Mouse (Mus musculus): ENCODE measurements around the gene Ap4m1. TPM values are rescaled to one million over a fixed set of nuclear protein-coding genes. Genes with fewer than 3 reads are reported as not detected.

The Ap4m1 gene
- polyA plus RNA-seq (2012; rRNA removed; ENCODE audit: low replicate concordance), result 66.6 and 72.1 TPM in 2 replicates

DNA sequence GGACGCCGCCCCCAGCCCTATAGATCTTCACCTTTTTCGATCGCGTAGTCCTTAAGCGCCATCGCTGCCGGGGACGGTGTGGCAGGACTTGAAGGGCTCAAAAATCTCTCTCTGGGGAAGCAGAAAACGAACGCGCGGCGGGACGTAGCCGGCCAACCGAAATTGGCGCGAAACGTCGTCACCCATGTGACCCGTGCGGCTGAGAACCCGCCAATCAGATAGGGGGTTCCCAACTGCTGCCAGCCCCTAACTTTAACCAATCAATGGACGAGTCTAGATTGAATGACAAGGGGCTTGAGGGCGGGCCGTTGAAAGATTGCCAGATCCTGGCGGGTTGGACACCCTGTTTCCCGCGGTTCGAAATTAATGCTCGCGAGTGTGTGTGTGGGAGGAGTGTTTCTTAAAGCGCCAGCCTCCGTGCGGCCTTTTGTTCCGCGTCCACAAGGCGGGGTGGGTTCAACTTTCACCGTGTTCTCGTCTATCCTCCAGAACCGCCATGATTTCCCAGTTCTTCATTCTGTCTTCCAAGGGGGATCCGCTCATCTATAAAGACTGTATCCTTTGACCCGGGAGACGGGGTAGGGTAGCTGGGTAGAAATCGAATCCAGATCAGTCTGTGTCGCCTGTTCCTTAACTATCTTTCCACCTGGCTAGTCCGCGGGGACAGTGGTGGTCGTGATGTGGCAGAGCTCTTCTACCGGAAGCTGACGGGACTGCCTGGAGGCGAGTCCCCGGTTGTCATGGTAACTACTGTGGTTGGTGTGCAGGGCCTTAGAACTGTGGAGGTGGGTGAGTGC is at the start of gene Ap4m1, which contains the start of gene Mcm7:
Gene Ap4m1, plus strand, starts transcription at position 308 of the 797 bp plus-strand sequence.
Gene Mcm7, minus strand, starts transcription at position 728 of the 797 bp plus-strand sequence.

DNA sequence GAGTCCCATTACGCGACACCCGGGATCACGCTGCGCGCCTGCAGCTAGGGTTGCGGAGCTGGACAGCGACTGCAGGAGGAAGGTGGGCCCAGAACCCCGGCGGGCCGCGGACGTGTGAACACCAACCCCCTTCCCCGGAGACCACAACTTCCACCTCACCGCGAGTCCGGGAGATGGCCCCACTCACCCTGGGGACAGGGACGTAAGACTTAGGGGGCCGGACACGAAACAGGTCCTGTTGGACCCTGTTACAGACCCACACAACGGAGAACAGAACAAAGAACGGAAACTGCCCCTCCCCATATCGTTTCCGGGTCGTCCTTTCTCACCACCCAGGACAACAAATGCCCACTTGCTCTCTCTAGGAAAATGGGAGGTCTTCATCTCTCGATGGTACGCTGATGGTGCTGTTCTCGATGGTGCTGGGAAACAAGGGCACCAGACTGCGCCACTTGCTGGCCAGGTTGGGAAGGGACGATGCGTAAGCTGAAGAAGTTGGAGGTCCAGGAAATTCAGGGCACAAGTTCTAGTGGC is 16.3 kb upstream of the Ap4m1 start, which contains the start of gene Zfp113:
Gene Zfp113, minus strand, starts transcription at position 302 of the 534 bp plus-strand sequence.

DNA sequence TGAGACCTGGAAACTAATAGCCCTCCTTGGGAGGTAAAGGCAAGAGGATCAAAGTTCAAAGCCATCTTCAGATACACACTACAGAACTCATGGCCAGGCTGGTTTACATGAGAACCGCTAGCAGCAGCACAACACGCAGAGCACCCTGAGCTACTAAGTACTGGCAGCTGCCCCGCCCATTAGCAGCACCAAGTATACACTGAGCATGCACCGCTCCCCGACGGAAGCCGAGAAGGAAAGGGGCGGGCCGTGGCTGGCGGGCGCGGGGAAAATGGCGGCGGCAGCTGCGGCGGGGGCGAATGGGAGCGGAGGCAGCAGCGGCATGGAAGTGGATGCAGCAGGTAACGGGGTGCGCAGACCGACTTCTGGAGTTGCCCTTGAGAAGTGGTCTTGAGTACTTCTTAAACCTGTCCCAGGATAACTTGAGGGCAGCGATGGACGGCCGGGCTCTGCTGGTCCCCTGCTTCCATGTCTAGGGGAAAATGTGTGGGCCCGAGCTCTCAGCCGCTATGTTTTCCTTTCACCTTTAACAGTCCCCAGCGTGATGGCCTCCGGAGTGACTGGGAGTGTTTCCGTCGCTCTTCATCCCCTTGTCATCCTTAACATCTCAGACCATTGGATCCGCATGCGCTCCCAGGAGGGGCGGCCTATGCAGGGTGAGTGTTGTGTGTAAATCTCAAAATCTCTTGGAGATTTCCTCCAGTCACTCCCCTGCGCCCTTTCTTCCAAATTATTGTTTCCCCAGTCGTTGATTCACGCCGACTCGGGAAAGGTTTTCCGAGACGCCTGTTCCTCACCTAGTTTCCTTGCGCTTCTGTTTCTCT is 10.7 kb upstream of the Ap4m1 start, which contains the start of gene Cops6:
Gene Cops6, plus strand, starts transcription at position 230 of the 824 bp plus-strand sequence.

DNA sequence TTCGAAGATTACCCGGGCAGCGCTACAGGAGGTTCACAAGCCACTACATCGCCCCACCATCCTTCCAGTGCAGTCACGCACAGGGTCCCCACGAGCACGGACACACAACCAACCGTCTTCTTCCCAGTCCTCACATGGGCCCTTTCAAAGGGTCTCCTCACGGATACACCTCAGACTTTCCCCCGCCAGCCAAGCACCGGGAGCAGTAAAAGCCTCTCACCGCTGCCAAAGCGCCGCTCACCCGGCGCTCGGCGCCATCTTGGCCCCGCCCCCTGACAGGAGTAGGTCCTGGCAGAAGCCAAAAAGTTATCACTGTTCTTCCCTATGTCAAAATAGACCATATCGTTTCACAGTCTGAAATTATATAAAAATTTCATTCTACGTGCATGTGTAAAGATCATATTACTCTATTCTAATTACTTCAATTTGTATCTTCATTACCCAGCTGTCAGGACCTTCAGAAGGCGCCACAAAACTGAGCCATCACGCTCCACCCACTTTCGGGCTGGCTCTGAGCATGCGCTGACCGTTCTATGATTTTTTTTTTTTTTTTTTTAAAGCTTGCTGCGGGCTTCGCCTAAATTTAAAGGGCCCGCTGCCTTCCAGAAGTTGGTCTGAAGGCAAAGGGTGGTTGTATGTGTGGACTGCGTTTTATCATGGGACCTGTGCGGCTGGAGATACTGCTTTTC is 15.3 kb downstream of the Ap4m1 start, which contains the start of the genes Taf6 and Cnpy4:
Gene Taf6, minus strand, starts transcription at position 502 of the 689 bp plus-strand sequence.
Gene Cnpy4, plus strand, starts transcription at position 536 of the 689 bp plus-strand sequence.

DNA sequence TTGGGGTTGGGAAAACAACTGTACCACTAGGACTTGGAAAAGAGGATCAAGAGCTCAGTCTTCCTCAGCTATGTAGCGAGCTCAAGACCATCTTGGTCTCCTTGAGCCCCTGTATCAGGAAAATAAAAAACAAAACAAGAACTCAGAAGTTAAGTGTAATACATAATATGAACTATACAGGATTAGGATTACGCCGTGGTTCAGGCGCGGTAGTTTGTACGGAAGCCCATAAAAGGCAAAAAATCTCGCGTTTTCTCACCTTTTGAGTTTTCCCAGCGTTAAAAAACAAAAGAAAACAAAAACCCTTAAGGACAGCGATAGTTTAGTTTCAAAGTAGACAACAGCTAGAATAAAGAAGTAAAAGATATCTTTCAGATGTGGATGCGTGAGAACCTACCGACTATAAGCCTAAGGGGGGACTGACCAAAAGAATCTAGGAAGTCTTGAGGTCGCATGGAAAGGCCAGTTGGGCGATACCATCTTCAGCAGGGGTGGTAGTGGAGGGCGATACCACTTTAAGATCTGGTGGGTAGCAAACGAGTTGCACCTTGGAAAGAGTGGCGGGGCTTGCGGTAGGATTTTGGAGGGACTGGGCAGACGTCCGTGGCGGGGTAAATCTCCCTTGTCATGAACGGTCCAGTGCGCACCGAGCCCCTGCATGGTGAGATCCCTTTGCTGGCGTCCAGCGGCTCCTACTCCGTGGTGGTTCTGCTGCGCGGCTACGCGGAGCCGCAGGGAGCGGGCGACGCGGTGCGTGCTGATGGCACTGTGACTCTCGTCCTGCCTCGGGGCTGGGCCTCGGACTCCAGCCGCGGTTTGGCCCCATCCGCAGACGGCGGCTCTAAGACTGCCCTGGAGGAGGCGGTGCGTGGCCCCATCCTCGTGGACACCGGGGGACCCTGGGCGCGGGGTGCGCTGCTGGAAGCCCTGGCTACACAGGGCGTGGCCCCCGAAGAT is 22.2 kb downstream of the Ap4m1 start, which contains the start of gene Mblac1:
Gene Mblac1, plus strand, starts transcription at position 544 of the 957 bp plus-strand sequence.

DNA sequence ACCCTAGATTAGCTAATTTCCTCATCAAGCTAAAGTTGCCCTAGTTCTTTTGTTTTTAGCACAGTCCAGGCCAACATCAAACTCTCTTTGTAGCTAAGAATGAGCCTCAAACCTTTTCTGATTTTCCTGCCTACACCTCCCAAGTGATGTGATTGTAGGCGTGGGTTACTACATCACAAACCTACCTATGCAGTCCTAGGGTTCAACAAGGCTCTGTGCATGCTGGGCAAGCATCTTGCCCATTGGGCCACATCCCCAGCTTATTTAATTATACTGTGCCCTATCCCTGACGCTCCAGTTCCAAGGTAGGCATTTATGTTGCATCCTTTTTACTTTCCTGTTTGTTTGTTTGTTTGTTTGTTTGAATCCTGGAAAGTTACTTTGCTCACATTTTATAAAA is 53.9 kb downstream of the Ap4m1 start, which contains the start of gene Nxpe5:
Gene Nxpe5, plus strand, starts transcription at position 199 of the 400 bp plus-strand sequence.

Other genes with a start within 250 kb of the Ap4m1 start
- gene Gjc3, start 208.9 kb upstream of the Ap4m1 start, polyA plus RNA-seq (2012; rRNA removed; ENCODE audit: low replicate concordance), result 0.09 and 0.14 TPM in 2 replicates
- 0.16 and 0.39 TPM in 2 replicates for gene Azgp1, start 190.5 kb upstream of the Ap4m1 start, polyA plus RNA-seq (2012; rRNA removed; ENCODE audit: low replicate concordance)
- not detected in 2 replicates for gene Smok3a, start 150.7 kb upstream of the Ap4m1 start, polyA plus RNA-seq (2012; rRNA removed; ENCODE audit: low replicate concordance)
- not detected in 2 replicates for gene Smok3b, start 150.6 kb upstream of the Ap4m1 start, polyA plus RNA-seq (2012; rRNA removed; ENCODE audit: low replicate concordance)
- gene Smok3c, start 118.8 kb upstream of the Ap4m1 start, polyA plus RNA-seq (2012; rRNA removed; ENCODE audit: low replicate concordance), result not detected in 2 replicates
- gene Zkscan1, start 86.9 kb upstream of the Ap4m1 start, polyA plus RNA-seq (2012; rRNA removed; ENCODE audit: low replicate concordance), result 4.7 and 8.3 TPM in 2 replicates
- gene Zscan21, start 55.1 kb upstream of the Ap4m1 start, polyA plus RNA-seq (2012; rRNA removed; ENCODE audit: low replicate concordance), result 8.7 and 12.5 TPM in 2 replicates
- 2.4 and 4.2 TPM in 2 replicates for gene Zfp113, start 16.3 kb upstream of the Ap4m1 start, polyA plus RNA-seq (2012; rRNA removed; ENCODE audit: low replicate concordance)
- gene Cops6, start 10.9 kb upstream of the Ap4m1 start, polyA plus RNA-seq (2012; rRNA removed; ENCODE audit: low replicate concordance), result 122 and 145 TPM in 2 replicates
- 20.3 and 54.7 TPM in 2 replicates for gene Mcm7, start 420 bp downstream of the Ap4m1 start, polyA plus RNA-seq (2012; rRNA removed; ENCODE audit: low replicate concordance)
- gene Taf6, start 15.4 kb downstream of the Ap4m1 start, polyA plus RNA-seq (2012; rRNA removed; ENCODE audit: low replicate concordance), result 52.1 and 79.8 TPM in 2 replicates
- 8.0 and 11.5 TPM in 2 replicates for gene Cnpy4, start 15.5 kb downstream of the Ap4m1 start, polyA plus RNA-seq (2012; rRNA removed; ENCODE audit: low replicate concordance)
- gene Mblac1, start 22.3 kb downstream of the Ap4m1 start, polyA plus RNA-seq (2012; rRNA removed; ENCODE audit: low replicate concordance), result 7.2 and 8.4 TPM in 2 replicates
- gene Nxpe5, start 53.9 kb downstream of the Ap4m1 start, polyA plus RNA-seq (2012; rRNA removed; ENCODE audit: low replicate concordance), result 3.7 and 5.3 TPM in 2 replicates
- gene Lamtor4, start 83.5 kb downstream of the Ap4m1 start, polyA plus RNA-seq (2012; rRNA removed; ENCODE audit: low replicate concordance), result 232 and 331 TPM in 2 replicates
- gene BC037034, start 92.0 kb downstream of the Ap4m1 start, polyA plus RNA-seq (2012; rRNA removed; ENCODE audit: low replicate concordance), result 38.8 and 71.4 TPM in 2 replicates
- 0.80 and 5.2 TPM in 2 replicates for gene Gal3st4, start 100.8 kb downstream of the Ap4m1 start, polyA plus RNA-seq (2012; rRNA removed; ENCODE audit: low replicate concordance)
- 0.01 TPM in 1 of 2 replicates, not detected in the other for gene Gm43720, start 108.0 kb downstream of the Ap4m1 start, polyA plus RNA-seq (2012; rRNA removed; ENCODE audit: low replicate concordance)
- 6.5 and 27.6 TPM in 2 replicates for gene Gpc2, start 108.0 kb downstream of the Ap4m1 start, polyA plus RNA-seq (2012; rRNA removed; ENCODE audit: low replicate concordance)
- 1.2 and 1.4 TPM in 2 replicates for gene Stag3, start 108.2 kb downstream of the Ap4m1 start, polyA plus RNA-seq (2012; rRNA removed; ENCODE audit: low replicate concordance)
- 0.29 and 2.0 TPM in 2 replicates for gene Pvrig, start 170.0 kb downstream of the Ap4m1 start, polyA plus RNA-seq (2012; rRNA removed; ENCODE audit: low replicate concordance)

Data from subcutaneous adipose tissue, adult 2 months (tissue).